Mouse (Mus musculus) granulocyte monocyte progenitor cell, adult 5-6 weeks (primary cell): Measurements from ENCODE around the gene Arhgap45. TPM values are rescaled to one million over a fixed set of nuclear protein-coding genes. Genes with fewer than 3 reads are reported as not detected.
"Not testable (repeated sequence)": the region's sequence is repeated elsewhere in the genome, so short reads cannot be mapped to it uniquely, and the experiment has no call there.

Experiments
- ATAC-seq: replicated peaks from 2 replicates; pipeline ENCODE4 v1.8.0; 2016; ENCODE audit warnings: mild to moderate bottlenecking, moderate TSS enrichment, inconsistent platforms; ENCODE audit not compliant: poor library complexity, severe bottlenecking
- total RNA-seq, 2 experiments: library from RNA; stranded (forward) in 1 of 2; stranded (reverse) in 1 of 2; fragments of 200-712, 200-1000 nt in 1 of 2; fragments of >200 nt in 1 of 2; fragmentation: Nextera tagmentation in 1 of 2; gene quantifications; 2 replicates each; pipeline ENCODE4 v1.2.3; 2014 to 2017

Gene Arhgap45
- total RNA-seq, 2 experiments from 2014 or later, result 109 to 120 TPM

DNA sequence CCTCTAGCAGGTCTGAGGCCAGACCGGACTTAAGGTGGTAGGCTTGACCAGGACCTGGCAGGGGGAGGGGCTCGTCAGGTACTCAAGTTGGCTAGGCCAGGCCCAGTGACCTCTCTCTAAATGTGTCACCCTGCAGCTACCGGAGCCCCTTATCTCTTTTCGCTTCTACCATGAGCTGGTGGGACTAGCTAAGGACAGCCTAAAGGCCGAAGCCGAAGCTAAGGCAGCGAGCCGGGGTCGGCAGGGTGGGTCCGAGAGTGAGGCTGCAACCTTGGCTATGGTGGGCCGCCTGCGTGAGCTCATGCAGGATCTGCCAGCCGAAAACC is 12.0 kb downstream of the Arhgap45 start:
- ATAC-seq, result no peak

DNA sequence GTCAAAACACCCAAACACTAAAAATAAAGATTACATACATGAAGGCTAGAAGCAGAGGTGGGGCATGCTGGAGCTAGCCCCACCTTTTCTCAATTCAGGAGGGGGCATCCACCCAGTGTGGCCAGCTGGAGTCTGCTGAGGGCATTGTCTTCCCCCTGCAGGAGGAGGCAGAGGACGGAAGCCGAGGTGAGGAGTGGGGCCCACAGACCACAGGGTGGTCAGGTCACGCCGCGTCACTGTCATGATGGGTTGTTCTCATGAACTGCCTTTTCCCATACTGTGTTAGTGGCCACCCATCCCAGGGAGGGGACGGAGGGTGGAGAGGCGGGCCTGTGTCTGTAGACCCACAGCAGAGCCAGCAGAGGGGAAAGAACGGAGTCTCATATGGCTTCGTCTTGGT is 13.7 kb downstream of the Arhgap45 start:
- no peak for ATAC-seq

GRCm38 (mm10) chr10:80030736-80031135 is 14.3 kb downstream of the Arhgap45 start:
- ATAC-seq, result no peak

- ATAC-seq, result peak; percentile 67
Observed at GRCm38 (mm10) chr10:80032799-80033480, 16.5 kb downstream of the Arhgap45 start.

DNA sequence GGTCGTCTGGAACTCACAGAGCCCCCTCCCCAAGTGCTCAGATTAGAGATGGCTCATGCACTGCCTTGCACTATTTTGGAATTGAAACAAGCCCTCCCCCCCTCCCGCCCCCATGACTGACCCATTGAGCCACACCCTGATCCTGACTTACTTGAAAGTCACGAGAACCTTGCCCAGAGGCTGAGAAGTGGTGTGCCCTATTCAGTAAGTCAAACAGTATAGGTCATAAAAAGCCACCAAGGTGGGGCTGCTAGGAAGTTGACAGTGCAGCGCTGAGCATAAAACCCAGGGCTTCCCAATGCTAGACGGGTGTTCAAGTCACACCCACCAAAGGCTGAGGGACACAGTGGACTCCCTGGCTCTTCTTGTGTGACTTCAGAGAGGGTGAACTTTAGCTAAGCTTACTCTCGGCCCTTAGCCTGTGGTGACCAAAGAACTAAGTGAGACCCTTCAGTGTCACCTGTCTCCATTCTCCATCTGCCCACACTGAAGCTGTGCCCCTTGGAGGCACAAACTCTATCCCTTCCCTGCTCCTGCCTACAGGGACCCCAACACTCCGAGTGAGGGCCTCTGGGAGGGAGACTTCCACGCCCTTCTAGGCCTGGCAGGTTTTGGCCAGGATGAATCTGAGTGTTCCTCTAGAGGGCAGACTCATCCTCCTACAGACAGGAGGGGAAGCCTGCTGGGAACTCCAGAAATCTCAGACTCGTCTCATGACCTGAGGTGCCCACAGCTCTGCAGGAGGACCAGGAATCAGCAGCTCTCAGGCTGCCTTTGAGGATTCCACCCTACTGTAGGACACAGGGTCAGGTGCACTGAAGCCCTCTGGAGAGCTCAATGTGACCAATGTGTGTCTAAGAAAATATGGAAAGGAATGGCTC is 17.3 kb downstream of the Arhgap45 start:
- no peak; the same call in 1 of the 2 replicates for ATAC-seq

DNA sequence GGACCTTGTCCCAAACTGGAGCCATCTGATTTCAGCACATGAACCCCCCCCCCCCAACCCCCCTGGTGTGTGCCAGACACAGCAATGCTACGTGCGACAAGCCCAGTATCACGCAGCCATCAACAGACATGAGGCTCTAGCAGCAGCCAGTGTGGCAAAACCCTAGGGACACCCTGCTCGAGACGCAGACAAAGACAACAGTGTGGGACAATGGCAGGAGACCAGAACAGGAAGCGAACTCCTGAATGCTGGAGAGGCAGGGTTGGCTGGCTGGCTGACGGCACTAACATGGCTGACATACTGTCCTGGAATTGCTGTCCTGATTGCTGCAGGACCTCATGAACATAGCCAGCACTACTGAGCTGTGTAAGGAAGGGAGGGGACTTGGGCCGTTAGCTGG is 18.7 kb downstream of the Arhgap45 start:
- no peak for ATAC-seq

- no peak for ATAC-seq
Observed at GRCm38 (mm10) chr10:80035686-80036085, 19.2 kb downstream of the Arhgap45 start.

- no peak for ATAC-seq
Observed at GRCm38 (mm10) chr10:80036832-80037231, 20.4 kb downstream of the Arhgap45 start.

- ATAC-seq, result peak; percentile 97
Observed at GRCm38 (mm10) chr10:80039559-80039979, 23.1 kb downstream of the Arhgap45 start, which contains the start of gene Polr2e. Polr2e (minus strand) TSS chr10:80039795.

DNA sequence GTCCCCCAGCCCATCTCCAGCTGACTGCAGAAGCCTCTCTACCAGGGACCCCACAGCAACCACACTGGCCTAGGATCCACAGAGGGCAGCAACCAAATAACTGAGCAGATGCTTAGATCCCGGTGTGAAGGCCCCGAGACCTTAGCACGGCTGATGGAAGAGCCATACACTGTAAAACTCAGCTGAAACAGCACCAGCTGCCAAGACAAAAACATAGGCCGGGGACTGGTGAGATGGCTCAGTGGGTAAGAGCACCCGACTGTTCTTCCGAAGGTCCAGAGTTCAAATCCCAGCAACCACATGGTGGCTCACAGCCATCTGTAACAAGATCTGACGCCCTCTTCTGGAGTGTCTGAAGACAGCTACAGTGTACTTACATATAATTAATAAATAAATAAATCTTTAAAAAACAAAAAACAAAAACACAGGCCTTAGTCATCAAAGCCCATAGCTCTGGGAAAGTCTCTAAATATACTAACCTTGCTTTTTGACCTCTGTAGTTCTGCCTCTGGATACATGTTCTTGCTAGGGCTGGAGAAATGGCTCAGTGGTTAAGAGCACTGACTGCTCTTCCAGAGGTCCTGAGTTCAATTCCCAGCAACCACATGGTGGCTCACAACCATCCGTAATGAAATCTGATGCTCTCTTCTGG is 25.1 kb downstream of the Arhgap45 start:
- not testable (repeated sequence) for ATAC-seq

- no peak for ATAC-seq
Observed at GRCm38 (mm10) chr10:80044087-80044486, 27.6 kb downstream of the Arhgap45 start.

- ATAC-seq, result not testable (repeated sequence)
Observed at GRCm38 (mm10) chr10:80045364-80045763, 28.9 kb downstream of the Arhgap45 start.

- ATAC-seq, result no peak
Observed at GRCm38 (mm10) chr10:80045766-80046165, 29.3 kb downstream of the Arhgap45 start.

GRCm38 (mm10) chr10:80047041-80047565 is 30.6 kb downstream of the Arhgap45 start, which contains the start of gene Gpx4:
Gpx4 (plus strand) TSS chr10:80047166.
- ATAC-seq, result no peak

- ATAC-seq, result no peak
Observed at GRCm38 (mm10) chr10:80048396-80048795, 31.9 kb downstream of the Arhgap45 start.

DNA sequence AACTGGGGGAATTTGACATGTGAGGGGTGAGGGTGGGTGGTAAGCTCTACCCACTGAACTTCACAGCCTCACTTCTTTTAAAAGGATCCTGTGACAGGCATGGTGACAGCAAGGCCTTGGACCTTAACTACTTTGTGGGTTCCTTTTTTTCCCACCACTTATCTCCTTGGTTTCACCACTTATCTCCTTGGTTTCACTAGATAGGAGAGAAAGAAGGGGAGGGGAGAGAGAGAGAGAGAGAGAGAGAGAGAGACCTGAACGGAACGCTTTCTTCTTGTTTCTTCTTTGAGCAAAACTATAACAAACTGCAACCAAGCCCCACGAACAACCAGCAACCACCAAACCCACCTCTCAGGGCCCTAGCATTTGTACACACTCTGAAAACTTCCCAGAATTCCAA is 32.4 kb downstream of the Arhgap45 start:
- no peak for ATAC-seq

GRCm38 (mm10) chr10:80050244-80050643 is 33.8 kb downstream of the Arhgap45 start:
- no peak for ATAC-seq

DNA sequence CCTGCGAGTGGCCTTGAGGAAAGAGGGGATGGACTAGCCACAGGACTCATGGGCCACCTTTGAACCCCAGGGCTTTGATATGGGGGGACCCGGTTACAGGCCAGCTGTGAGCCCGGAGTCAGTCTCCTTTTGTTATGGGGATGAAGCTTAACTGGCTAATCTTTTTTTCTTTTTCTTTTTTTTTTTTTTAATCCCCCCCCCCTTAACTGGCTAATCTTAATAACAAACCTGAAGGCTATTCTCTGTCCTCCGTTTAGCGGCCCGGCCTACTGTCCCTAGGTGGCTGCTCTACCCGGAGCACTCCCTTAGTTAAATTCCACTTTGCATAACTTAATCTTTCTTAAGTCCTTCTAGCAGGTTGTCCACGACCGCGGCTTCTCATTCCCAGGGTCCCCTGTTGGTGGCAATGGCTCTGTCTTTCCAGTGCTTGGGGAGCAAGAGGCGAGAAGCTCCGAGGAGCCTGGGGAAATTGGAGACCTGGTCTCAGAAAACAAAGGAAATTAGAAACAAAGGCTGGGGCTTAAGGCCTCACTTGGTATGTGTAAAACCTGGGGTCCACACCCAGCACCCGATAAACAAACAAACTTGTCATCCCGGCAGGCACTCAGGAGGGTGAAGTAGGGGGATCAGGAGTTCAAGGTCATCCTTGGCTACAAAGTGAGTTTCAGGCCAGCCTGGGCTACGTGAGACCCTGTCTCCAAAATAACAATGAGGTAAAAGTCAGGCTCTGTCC is 34.6 kb downstream of the Arhgap45 start:
- no peak for ATAC-seq

DNA sequence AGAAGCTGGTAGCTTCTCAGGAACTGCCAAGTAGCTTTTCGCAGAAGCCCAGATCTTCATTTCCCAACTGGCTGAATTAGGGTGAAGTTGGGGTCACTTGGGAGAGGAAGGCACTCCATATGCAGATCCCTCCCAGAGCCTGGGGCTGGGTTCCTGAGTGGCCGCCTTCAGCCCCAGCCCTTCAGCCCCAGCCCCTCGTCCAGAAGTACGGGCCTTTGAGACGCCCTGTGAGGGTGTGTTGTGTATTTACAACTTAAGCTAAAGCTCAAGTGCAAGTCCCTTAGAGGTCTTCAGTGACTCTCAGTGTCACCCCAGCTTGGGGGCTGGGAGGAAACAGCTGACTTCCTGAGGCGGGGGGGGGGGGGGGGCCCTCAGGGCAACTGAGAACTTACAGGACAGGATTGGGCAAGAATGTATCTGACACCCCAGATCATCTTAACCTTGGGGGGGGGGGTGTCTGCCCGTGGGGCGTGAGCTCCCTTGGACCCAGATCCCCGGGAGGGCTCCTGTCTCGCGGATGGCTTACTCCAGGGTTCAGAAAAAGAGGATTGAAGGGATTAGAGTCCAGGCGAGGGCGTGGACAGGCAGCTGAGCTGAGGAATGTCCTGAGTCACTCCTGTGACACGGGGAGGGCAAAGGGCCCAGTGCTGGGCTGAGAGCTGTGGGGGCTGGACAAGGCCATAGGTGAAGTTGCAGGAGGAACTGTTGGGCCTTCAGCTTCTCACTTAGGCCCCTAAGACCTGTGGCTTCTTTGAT is 35.3 kb downstream of the Arhgap45 start:
- peak; percentile 16 for ATAC-seq
